Mouse (Mus musculus) intestine, embryonic 14.5 days (tissue): ENCODE data around the gene Nfe2l1. TPM values are rescaled to one million over a fixed set of nuclear protein-coding genes. Genes with fewer than 3 reads are reported as not detected.

Experiments used
- ATAC-seq: fragments of 200-750 bp; cut with Nextera tagmentation; replicated peaks from 2 replicates; pipeline ENCODE4 v1.8.0; 2017; ENCODE audit warnings: low read depth, moderate number of reproducible peaks, moderate TSS enrichment, moderate library complexity; ENCODE audit not compliant: low FRiP score, low TSS enrichment
- DNase-seq: peaks from one replicate; pipeline ENCODE4 v3.0.0-alpha.2; 2018; ENCODE audit warnings: low spot score
- H3K27ac ChIP-seq: fragments of 300-500 bp; sonication (generic); 2 replicates; pipeline ENCODE4 v1.5.1; 2014; ENCODE audit warnings: low read depth, mild to moderate bottlenecking, control low read depth
- H3K27me3 ChIP-seq: fragments of 300-500 bp; sonication (generic); replicated peaks from 2 replicates; pipeline ENCODE4 v1.6.1; 2014; ENCODE audit warnings: low read length, control low read depth; ENCODE audit not compliant: control insufficient read depth, insufficient read depth
- H3K36me3 ChIP-seq: fragments of 300-500 bp; sonication (generic); 2 replicates; pipeline ENCODE4 v1.6.1; 2014; ENCODE audit warnings: low read length, control low read depth; ENCODE audit not compliant: control insufficient read depth, insufficient read depth
- H3K4me1 ChIP-seq: fragments of 300-500 bp; sonication (generic); replicated peaks from 2 replicates; pipeline ENCODE4 v1.6.1; 2014; ENCODE audit warnings: low read length, control low read depth, mixed read lengths; ENCODE audit not compliant: control insufficient read depth, insufficient read depth
- H3K4me2 ChIP-seq: fragments of 300-500 bp; sonication (generic); 2 replicates; pipeline ENCODE4 v1.6.1; 2014; ENCODE audit warnings: low read length
- H3K4me3 ChIP-seq: fragments of 300-500 bp; sonication (generic); 2 replicates; pipeline ENCODE4 v1.5.1; 2014; ENCODE audit warnings: low read depth, low read length, control low read depth, mixed read lengths
- H3K9ac ChIP-seq: fragments of 300-500 bp; sonication (generic); 2 replicates; pipeline ENCODE4 v1.6.1; 2014; ENCODE audit warnings: mild to moderate bottlenecking, low read length
- H3K9me3 ChIP-seq: fragments of 300-500 bp; sonication (generic); 2 replicates; pipeline ENCODE4 v1.6.1; 2016; ENCODE audit warnings: low read length, control low read depth; ENCODE audit not compliant: control insufficient read depth
- WGBS: fragments of 180-500 bp; shearing (Covaris S2); extraction: QIAGEN DNeasy Blood & Tissue Kit; methylation state at CpG from one replicate; pipeline ENCODE4 v1.1.7; 2014; 5-methylcytosine and 5-hydroxymethylcytosine counted together
- polyA plus RNA-seq: library from polyadenylated mRNA; unstranded; fragments of >200 nt; fragmentation: Nextera tagmentation; extraction: Ambion mirVana; gene quantifications from 2 replicates; pipeline ENCODE4 v1.2.1, GENCODE M21; 2014

The Nfe2l1 gene
- polyA plus RNA-seq, 1 experiment from 2014 or later: 36.0 TPM

GRCm38 (mm10) chr11:96827917-96828316 lies 1.9 kb downstream of the Nfe2l1 start:
- DNase-seq: no peak
- Histone ChIP-seq H3K4me1 (peaks cover 54% of the 10 kb centered on the region), H3K9me3 (no peaks in the 10 kb centered on the region), H3K27me3 (no peaks in the 10 kb centered on the region), H3K36me3 (peaks cover 23% of the 10 kb centered on the region), H3K9ac (no peak overlapping the region), H3K27ac (no peak overlapping the region), H3K4me3 (no peak overlapping the region), H3K4me2 (no peak overlapping the region; the same call in 1 of the 2 replicates)
- WGBS: 73% methylated on average over 9 of the region's 9 CpGs
- no peak for ATAC-seq

- Histone ChIP-seq H3K4me2 (peak overlapping the region; percentile 26), H3K27me3 (no peaks in the 10 kb centered on the region), H3K36me3 (peaks cover 28% of the 10 kb centered on the region), H3K4me3 (no peak overlapping the region), H3K9ac (peak overlapping the region; percentile 11; the same call in 1 of the 2 replicates), H3K4me1 (peaks cover 57% of the 10 kb centered on the region), H3K27ac (no peak overlapping the region), H3K9me3 (no peaks in the 10 kb centered on the region)
- DNase-seq (no peak), ATAC-seq (no peak)
- WGBS: 86% methylated on average over 12 of the region's 12 CpGs
Measured at GRCm38 (mm10) chr11:96827062-96827581, 2.6 kb downstream of the Nfe2l1 start.

- peaks cover 57% of the 10 kb centered on the region for H3K4me1 ChIP-seq
- H3K9me3 ChIP-seq: no peaks in the 10 kb centered on the region
- no peak for DNase-seq
- no peak for ATAC-seq
- H3K27ac ChIP-seq: no peak overlapping the region
- peaks cover 34% of the 10 kb centered on the region for H3K36me3 ChIP-seq
- 77% methylated on average over 2 of the region's 2 CpGs for WGBS
- no peaks in the 10 kb centered on the region for H3K27me3 ChIP-seq
- H3K4me3 ChIP-seq: 0 out of 2 replicates have a peak overlapping the region, but pooled peaks have one; percentile 2
- H3K9ac ChIP-seq: peak overlapping the region; percentile 16
- peak overlapping the region; percentile 26 for H3K4me2 ChIP-seq
Measured at GRCm38 (mm10) chr11:96826481-96826880, 3.3 kb downstream of the Nfe2l1 start.

GRCm38 (mm10) chr11:96824783-96825495 lies 4.8 kb downstream of the Nfe2l1 start:
- DNase-seq (peak; percentile 57), ATAC-seq (no peak)
- Histone ChIP-seq H3K36me3 (peaks cover 50% of the 10 kb centered on the region), H3K27ac (peak overlapping the region; percentile 75), H3K9ac (no peak overlapping the region), H3K4me2 (peak overlapping the region; percentile 86), H3K9me3 (no peaks in the 10 kb centered on the region), H3K4me1 (peaks cover 57% of the 10 kb centered on the region), H3K4me3 (no peak overlapping the region), H3K27me3 (no peaks in the 10 kb centered on the region)
- WGBS: 33% methylated on average over 7 of the region's 7 CpGs

- Histone ChIP-seq H3K36me3 (peaks cover 58% of the 10 kb centered on the region), H3K27ac (peak overlapping the region; percentile 75), H3K9ac (peak overlapping the region; percentile 38; the same call in 1 of the 2 replicates), H3K4me1 (peaks cover 57% of the 10 kb centered on the region), H3K9me3 (no peaks in the 10 kb centered on the region), H3K27me3 (no peaks in the 10 kb centered on the region), H3K4me2 (peak overlapping the region; percentile 86), H3K4me3 (peak overlapping the region; percentile 45)
- WGBS: 2% methylated on average over 23 of the region's 26 CpGs
- ATAC-seq: peak; percentile 88
- peak; percentile 90 for DNase-seq
Measured at GRCm38 (mm10) chr11:96823880-96824782, 5.6 kb downstream of the Nfe2l1 start.

GRCm38 (mm10) chr11:96823471-96823837 lies 6.3 kb downstream of the Nfe2l1 start:
- peak; percentile 40; the same call in 1 of the 2 replicates for ATAC-seq
- no peaks in the 10 kb centered on the region for H3K9me3 ChIP-seq
- no peak for DNase-seq
- peaks cover 52% of the 10 kb centered on the region for H3K4me1 ChIP-seq
- H3K4me2 ChIP-seq: peak overlapping the region; percentile 86
- peak overlapping the region; percentile 38; the same call in 1 of the 2 replicates for H3K9ac ChIP-seq
- H3K27me3 ChIP-seq: no peaks in the 10 kb centered on the region
- H3K4me3 ChIP-seq: peak overlapping the region; percentile 45
- peaks cover 65% of the 10 kb centered on the region for H3K36me3 ChIP-seq
- H3K27ac ChIP-seq: peak overlapping the region; percentile 36; the same call in 1 of the 2 replicates
- WGBS: 10% methylated on average over 13 of the region's 13 CpGs

- Histone ChIP-seq H3K4me3 (peak overlapping the region; percentile 45), H3K27ac (peak overlapping the region; percentile 36; the same call in 1 of the 2 replicates), H3K4me2 (peak overlapping the region; percentile 86), H3K9ac (no peak overlapping the region), H3K36me3 (peaks cover 70% of the 10 kb centered on the region), H3K9me3 (no peaks in the 10 kb centered on the region), H3K27me3 (no peaks in the 10 kb centered on the region), H3K4me1 (peaks cover 48% of the 10 kb centered on the region)
- ATAC-seq (no peak), DNase-seq (no peak)
- WGBS: 36% methylated on average over 4 of the region's 4 CpGs
Measured at GRCm38 (mm10) chr11:96822675-96823470, 6.9 kb downstream of the Nfe2l1 start.

- DNase-seq: no peak
- ATAC-seq: no peak
- H3K4me2 ChIP-seq: no peak overlapping the region
- H3K36me3 ChIP-seq: peaks cover 70% of the 10 kb centered on the region
- H3K9me3 ChIP-seq: no peaks in the 10 kb centered on the region
- no peak overlapping the region for H3K27ac ChIP-seq
- WGBS: 89% methylated on average over 10 of the region's 10 CpGs
- peaks cover 39% of the 10 kb centered on the region for H3K4me1 ChIP-seq
- H3K27me3 ChIP-seq: no peaks in the 10 kb centered on the region
- H3K9ac ChIP-seq: no peak overlapping the region
- H3K4me3 ChIP-seq: no peak overlapping the region
Measured at GRCm38 (mm10) chr11:96821956-96822355, 7.8 kb downstream of the Nfe2l1 start.
